Mouse (Mus musculus): ENCODE measurements at regions not wholly inside any gene's neighbourhood (a gene's known extent, or its start where the extent isn't known, plus 50 kb on each side); places are given as distances from the start of the nearest gene placed in this dataset.
A peak's percentile ranks its signal among the peaks of the same experiment; 100 is the strongest.

DNA sequence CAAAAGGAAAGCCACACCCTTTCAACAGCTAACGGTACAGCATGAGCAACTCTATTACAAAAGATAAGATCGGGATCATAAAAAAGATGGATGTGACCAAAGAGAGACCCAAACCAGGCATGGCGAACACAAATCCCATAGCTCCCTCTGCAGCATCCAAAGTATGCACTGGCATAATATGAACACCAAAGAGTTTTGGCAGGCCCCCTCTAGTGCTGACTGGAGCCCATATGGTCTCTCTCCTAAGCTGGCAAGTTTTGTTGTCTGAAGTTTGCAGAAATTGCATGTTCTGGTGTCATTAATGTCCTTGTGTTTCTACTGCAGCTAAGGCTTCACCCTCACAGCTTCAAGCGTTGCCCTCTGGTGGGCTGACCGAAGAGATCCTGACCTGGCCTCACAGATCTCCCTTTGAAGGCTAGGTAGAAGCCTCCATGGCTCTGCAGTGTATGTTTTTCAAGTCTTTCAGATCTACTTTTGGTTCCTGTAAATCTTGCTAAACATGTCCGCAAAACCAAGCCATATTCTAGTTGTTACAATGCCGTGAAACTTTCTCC lies 75.7 kb upstream of the Bcl2l14 start:
- peak; percentile 26; the same call in 1 of the 2 replicates for TF ChIP-seq CTCF (IDR thresholded peaks at IDR 0.05; ENCODE audit: low read depth, low read length)
- no peak for TF ChIP-seq POLR2A (IDR thresholded peaks at IDR 0.05; ENCODE audit: extremely low read depth, insufficient read depth, low read length)

Measured in liver, adult 2 months (tissue).